In the genomic region with DNA sequence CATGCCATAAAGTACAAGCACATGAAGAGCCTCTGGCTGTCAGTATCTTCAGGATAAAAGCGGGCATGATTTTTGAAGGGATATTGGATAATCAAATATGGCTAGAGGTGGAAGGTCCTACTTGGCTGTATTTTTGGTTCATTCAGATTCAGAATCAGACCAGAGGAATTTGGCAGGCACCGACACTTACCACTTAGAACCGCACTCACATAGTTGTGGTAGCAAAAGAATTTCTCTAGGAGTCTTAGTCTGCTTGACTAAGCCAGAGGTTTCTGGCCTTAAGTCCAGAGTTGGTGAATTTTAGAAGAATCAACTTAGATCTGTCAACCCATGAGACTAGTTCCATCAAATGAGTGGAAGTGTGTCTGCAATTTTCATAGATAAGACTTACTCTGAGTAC, we compare ENCODE assay signal across 19 mouse cellular contexts.
DNase-seq lines count a peak whose midpoint lies in the region; ATAC-seq and TF ChIP-seq lines count a peak whose summit lies in the region.
"Had no signal": no experiment of that assay in that cellular context is flagged by ENCODE, and none has a peak within 500 bp of the region (broad histone marks: within the 10 kb centered on the region; RNA-seq: fewer than 3 reads in every experiment).

No protein-coding gene starts in this region.

- TF ChIP-seq CTCF in gastrocnemius, adult 2 months (IDR thresholded peaks at IDR 0.05) = no peak

- no peak for DNase-seq in lung, postnatal 14 days
- no peak for DNase-seq in right cerebral cortex, postnatal 4 days
- DNase-seq in gastrocnemius, adult 2 months = no peak
- DNase-seq: B cell, adult 2 months; cerebellum, adult 9-11 months; layer of hippocampus, postnatal 36 days; left cerebral cortex, postnatal 4 days had no signal

- no peak for ATAC-seq in intestine, embryonic 16.5 days
- no peak for ATAC-seq in intestine, embryonic 15.5 days
- ATAC-seq in lung, embryonic 15.5 days (ENCODE audit: borderline replicate concordance, extremely low read depth, low FRiP score, low TSS enrichment) = no peak
- no peak for ATAC-seq in lung, embryonic 16.5 days (ENCODE audit: low read depth)
- ATAC-seq in monocyte, adult 5-6 weeks (replicated peaks; ENCODE audit: insufficient number of reproducible peaks, low FRiP score, low TSS enrichment, poor library complexity, severe bottlenecking) = no peak
- ATAC-seq: forebrain, embryonic 15.5 days; intestine, postnatal 0 days; liver, embryonic 12.5 days; midbrain, embryonic 16.5 days had no signal

- no peak overlapping the region for H3K4me2 ChIP-seq in intestine, embryonic 16.5 days (ENCODE audit: low read depth, low read length)
- H3K4me2 ChIP-seq in intestine, embryonic 15.5 days (replicated peaks) = no peak overlapping the region
- no peak overlapping the region for H3K4me2 ChIP-seq in lung, embryonic 15.5 days
- no peak overlapping the region for H3K4me2 ChIP-seq in lung, embryonic 16.5 days (ENCODE audit: low read depth, low read length)
- H3K4me2 ChIP-seq: forebrain, embryonic 15.5 days; heart, embryonic 11.5 days; hindbrain, embryonic 14.5 days; liver, embryonic 12.5 days; neural tube, embryonic 12.5 days had no signal

- WGBS in intestine, embryonic 16.5 days = 97% methylated on average over 3 of the region's 3 CpGs
- WGBS in intestine, embryonic 15.5 days = 95% methylated on average over 3 of the region's 3 CpGs
- WGBS in lung, embryonic 15.5 days = 82% methylated on average over 3 of the region's 3 CpGs
- WGBS in lung, embryonic 16.5 days = 80% methylated on average over 3 of the region's 3 CpGs

- H3K9me3 ChIP-seq in intestine, embryonic 16.5 days (ENCODE audit: control insufficient read depth, low read length) = no peaks in the 10 kb centered on the region
- H3K9me3 ChIP-seq in intestine, embryonic 15.5 days = no peaks in the 10 kb centered on the region
- no peaks in the 10 kb centered on the region for H3K9me3 ChIP-seq in lung, embryonic 15.5 days
- no peaks in the 10 kb centered on the region for H3K9me3 ChIP-seq in lung, embryonic 16.5 days (ENCODE audit: control insufficient read depth, low read length)
- H3K9me3 ChIP-seq: forebrain, embryonic 15.5 days; liver, embryonic 12.5 days; neural tube, embryonic 12.5 days had no signal

- no peak overlapping the region for H3K9ac ChIP-seq in intestine, embryonic 16.5 days (ENCODE audit: low read depth, low read length)
- no peak overlapping the region for H3K9ac ChIP-seq in intestine, embryonic 15.5 days
- no peak overlapping the region for H3K9ac ChIP-seq in lung, embryonic 15.5 days
- no peak overlapping the region for H3K9ac ChIP-seq in lung, embryonic 16.5 days (ENCODE audit: low read length)
- H3K9ac ChIP-seq: forebrain, embryonic 15.5 days; hindbrain, embryonic 14.5 days; liver, embryonic 12.5 days; neural tube, embryonic 12.5 days had no signal

- intact Hi-C loops in gastrocnemius, adult 2 months (cut with DNase I) = no loop called here

- H3K4me1 ChIP-seq in intestine, embryonic 16.5 days (ENCODE audit: control insufficient read depth, insufficient read depth, low read length) = peaks cover 15% of the 10 kb centered on the region
- H3K4me1 ChIP-seq in intestine, embryonic 15.5 days (replicated peaks) = peaks cover 9% of the 10 kb centered on the region
- peaks cover 28% of the 10 kb centered on the region for H3K4me1 ChIP-seq in lung, embryonic 15.5 days
- H3K4me1 ChIP-seq in lung, embryonic 16.5 days (replicated peaks; ENCODE audit: control insufficient read depth, insufficient read depth, low read length) = peaks cover 25% of the 10 kb centered on the region

- no peaks in the 10 kb centered on the region for H3K36me3 ChIP-seq in intestine, embryonic 16.5 days (ENCODE audit: control insufficient read depth, insufficient read depth, low read length)
- no peaks in the 10 kb centered on the region for H3K36me3 ChIP-seq in intestine, embryonic 15.5 days
- no peaks in the 10 kb centered on the region for H3K36me3 ChIP-seq in lung, embryonic 15.5 days
- no peaks in the 10 kb centered on the region for H3K36me3 ChIP-seq in lung, embryonic 16.5 days (ENCODE audit: control insufficient read depth, insufficient read depth, low read length)
- H3K36me3 ChIP-seq: forebrain, embryonic 15.5 days; liver, embryonic 12.5 days; neural tube, embryonic 12.5 days had no signal

- peak overlapping the region; percentile 58 for H3K27ac ChIP-seq in intestine, embryonic 16.5 days (ENCODE audit: low read length)
- H3K27ac ChIP-seq in intestine, embryonic 15.5 days = no peak overlapping the region
- H3K27ac ChIP-seq in lung, embryonic 15.5 days = peak overlapping the region; percentile 76
- H3K27ac ChIP-seq in lung, embryonic 16.5 days (ENCODE audit: low read length) = peak overlapping the region; percentile 89
- H3K27ac ChIP-seq in gastrocnemius, adult 2 months = no peak overlapping the region
- H3K27ac ChIP-seq: forebrain, embryonic 15.5 days; hindbrain, embryonic 14.5 days; liver, embryonic 12.5 days; neural tube, embryonic 12.5 days had no signal

- H3K4me3 ChIP-seq in intestine, embryonic 16.5 days (ENCODE audit: low read length) = no peak overlapping the region
- no peak overlapping the region for H3K4me3 ChIP-seq in intestine, embryonic 15.5 days (replicated peaks)
- H3K4me3 ChIP-seq in lung, embryonic 15.5 days = no peak overlapping the region
- no peak overlapping the region for H3K4me3 ChIP-seq in lung, embryonic 16.5 days (ENCODE audit: low read length)
- H3K4me3 ChIP-seq in gastrocnemius, adult 2 months = no peak overlapping the region
- H3K4me3 ChIP-seq: forebrain, embryonic 15.5 days; liver, embryonic 12.5 days; neural tube, embryonic 12.5 days had no signal

- H3K27me3 ChIP-seq in intestine, embryonic 16.5 days (replicated peaks; ENCODE audit: control insufficient read depth, insufficient read depth, low read length) = no peaks in the 10 kb centered on the region
- no peaks in the 10 kb centered on the region for H3K27me3 ChIP-seq in intestine, embryonic 15.5 days (replicated peaks)
- no peaks in the 10 kb centered on the region for H3K27me3 ChIP-seq in lung, embryonic 15.5 days
- H3K27me3 ChIP-seq in lung, embryonic 16.5 days (ENCODE audit: control insufficient read depth, insufficient read depth, low read depth, low read length) = no peaks in the 10 kb centered on the region
- H3K27me3 ChIP-seq: forebrain, embryonic 15.5 days; liver, embryonic 12.5 days; neural tube, embryonic 12.5 days had no signal

Comparison
In these comparisons a context has a peak if more than half of its experiments do, and no peak if none do; other contexts are left out.
1. H3K27ac ChIP-seq: peak in intestine, embryonic 16.5 days (single experiment), lung, embryonic 15.5 days (single experiment) and lung, embryonic 16.5 days (single experiment); none in intestine, embryonic 15.5 days (single experiment) and gastrocnemius, adult 2 months (single experiment).